ENCODE assay signal across 12 mouse cellular contexts in genomic region chr8:107386171-107386570, GRCm38 (mm10). TPM values are rescaled to one million over a fixed set of nuclear protein-coding genes. Genes with fewer than 3 reads are reported as not detected.
DNase-seq lines count a peak whose midpoint lies in the region; ATAC-seq and TF ChIP-seq lines count a peak whose summit lies in the region.
"Had no signal": no experiment of that assay in that cellular context is flagged by ENCODE, and none has a peak within 500 bp of the region (broad histone marks: within the 10 kb centered on the region; RNA-seq: fewer than 3 reads in every experiment).

No protein-coding gene starts in this region.

- no peak for TF ChIP-seq EP300 in liver, postnatal 0 days (IDR thresholded peaks at IDR 0.05; ENCODE audit: low read depth)

- no peak overlapping the region for H3K4me3 ChIP-seq in liver, embryonic 11.5 days (ENCODE audit: low read depth, low read length)
- no peak overlapping the region for H3K4me3 ChIP-seq in liver, postnatal 0 days (ENCODE audit: low read depth, low read length)
- no peak overlapping the region for H3K4me3 ChIP-seq in heart, embryonic 12.5 days
- H3K4me3 ChIP-seq in liver, embryonic 16.5 days (ENCODE audit: low read depth, low read length) = no peak overlapping the region
- H3K4me3 ChIP-seq: erythroblast, embryonic 14.5 days; midbrain, embryonic 15.5 days had no signal

- H3K36me3 ChIP-seq in liver, embryonic 11.5 days (ENCODE audit: control insufficient read depth, insufficient read depth, low read length) = no peaks in the 10 kb centered on the region
- no peaks in the 10 kb centered on the region for H3K36me3 ChIP-seq in liver, postnatal 0 days (replicated peaks; ENCODE audit: insufficient read depth, low read length)
- no peaks in the 10 kb centered on the region for H3K36me3 ChIP-seq in heart, embryonic 12.5 days
- no peaks in the 10 kb centered on the region for H3K36me3 ChIP-seq in liver, embryonic 16.5 days (ENCODE audit: control insufficient read depth, insufficient read depth)
- H3K36me3 ChIP-seq: midbrain, embryonic 15.5 days had no signal

- H3K9me3 ChIP-seq in liver, embryonic 11.5 days (ENCODE audit: control insufficient read depth, low read length) = no peaks in the 10 kb centered on the region
- H3K9me3 ChIP-seq in liver, postnatal 0 days (ENCODE audit: low read length) = no peaks in the 10 kb centered on the region
- H3K9me3 ChIP-seq in heart, embryonic 12.5 days (replicated peaks) = no peaks in the 10 kb centered on the region; the same call in 1 of the 2 replicates
- no peaks in the 10 kb centered on the region for H3K9me3 ChIP-seq in liver, embryonic 16.5 days (replicated peaks; ENCODE audit: control insufficient read depth, low read length)
- H3K9me3 ChIP-seq: midbrain, embryonic 15.5 days had no signal

- ATAC-seq in liver, embryonic 11.5 days (replicated peaks; ENCODE audit: low FRiP score) = peak; percentile 59; the same call in 1 of the 2 replicates
- no peak; the same call in 1 of the 2 replicates for ATAC-seq in liver, postnatal 0 days
- ATAC-seq in heart, embryonic 12.5 days (ENCODE audit: insufficient number of reproducible peaks, low FRiP score) = peak; percentile 71
- ATAC-seq in liver, embryonic 16.5 days (ENCODE audit: low read depth) = peak; percentile 35; the same call in 1 of the 2 replicates
- ATAC-seq: midbrain, embryonic 15.5 days had no signal

- DNase-seq in adrenal gland, adult 2 months = peak; percentile 52
- no peak for DNase-seq in adrenal gland, adult 8-10 months
- DNase-seq in liver, embryonic 11.5 days (ENCODE audit: low spot score) = no peak
- no peak for DNase-seq in liver, postnatal 0 days
- no peak for DNase-seq in urinary bladder, postnatal 36 days (ENCODE audit: low spot score in 2 of 2)
- no peak for DNase-seq in thymus, postnatal 4 days
- DNase-seq: gastrocnemius, postnatal 10 days had no signal

- no peak overlapping the region for H3K4me2 ChIP-seq in liver, embryonic 11.5 days
- H3K4me2 ChIP-seq in liver, postnatal 0 days (ENCODE audit: low read depth, low read length) = no peak overlapping the region
- no peak overlapping the region for H3K4me2 ChIP-seq in heart, embryonic 12.5 days
- no peak overlapping the region for H3K4me2 ChIP-seq in liver, embryonic 16.5 days (ENCODE audit: low read depth, low read length)
- H3K4me2 ChIP-seq: midbrain, embryonic 15.5 days had no signal

- TF ChIP-seq CTCF in liver, postnatal 0 days (IDR thresholded peaks at IDR 0.05; ENCODE audit: low read depth) = no peak

- H3K4me1 ChIP-seq in liver, embryonic 11.5 days (replicated peaks; ENCODE audit: control insufficient read depth, insufficient read depth, low read length) = no peaks in the 10 kb centered on the region
- no peaks in the 10 kb centered on the region for H3K4me1 ChIP-seq in liver, postnatal 0 days (ENCODE audit: insufficient read depth)
- H3K4me1 ChIP-seq in heart, embryonic 12.5 days (replicated peaks) = peaks cover 10% of the 10 kb centered on the region
- no peaks in the 10 kb centered on the region for H3K4me1 ChIP-seq in liver, embryonic 16.5 days (ENCODE audit: control insufficient read depth, low read depth, low read length)
- H3K4me1 ChIP-seq: midbrain, embryonic 15.5 days had no signal

- WGBS in liver, embryonic 11.5 days = 35% methylated on average over 5 of the region's 5 CpGs
- 31% methylated on average over 5 of the region's 5 CpGs for WGBS in liver, postnatal 0 days (ENCODE audit: insufficient replicate concordance)
- WGBS in heart, embryonic 12.5 days = 19% methylated on average over 5 of the region's 5 CpGs
- 14% methylated on average over 5 of the region's 5 CpGs for WGBS in liver, embryonic 16.5 days (ENCODE audit: insufficient replicate concordance)

- no peak overlapping the region for H3K27ac ChIP-seq in liver, embryonic 11.5 days (ENCODE audit: low read depth, low read length)
- H3K27ac ChIP-seq in liver, postnatal 0 days (ENCODE audit: low read depth) = no peak overlapping the region
- H3K27ac ChIP-seq in heart, embryonic 12.5 days (ENCODE audit: poor library complexity, severe bottlenecking) = no peak overlapping the region
- no peak overlapping the region for H3K27ac ChIP-seq in liver, embryonic 16.5 days (ENCODE audit: low read length)
- H3K27ac ChIP-seq: kidney, postnatal 0 days; midbrain, embryonic 15.5 days had no signal

- H3K27me3 ChIP-seq in liver, embryonic 11.5 days (replicated peaks; ENCODE audit: control insufficient read depth, insufficient read depth, low read length) = no peaks in the 10 kb centered on the region
- no peaks in the 10 kb centered on the region for H3K27me3 ChIP-seq in liver, postnatal 0 days (ENCODE audit: insufficient read depth, low read length)
- 0 out of 2 replicates have a peak, but pooled peaks cover 3% of the 10 kb centered on the region for H3K27me3 ChIP-seq in heart, embryonic 12.5 days (replicated peaks)
- H3K27me3 ChIP-seq in liver, embryonic 16.5 days (ENCODE audit: control insufficient read depth, insufficient read depth, low read depth, low read length) = no peaks in the 10 kb centered on the region
- H3K27me3 ChIP-seq: midbrain, embryonic 15.5 days had no signal

- no peak overlapping the region for H3K9ac ChIP-seq in liver, embryonic 11.5 days (ENCODE audit: low read depth, low read length)
- H3K9ac ChIP-seq in liver, postnatal 0 days (replicated peaks) = no peak overlapping the region
- H3K9ac ChIP-seq in heart, embryonic 12.5 days = no peak overlapping the region
- no peak overlapping the region for H3K9ac ChIP-seq in liver, embryonic 16.5 days (ENCODE audit: low read depth, low read length)
- H3K9ac ChIP-seq: midbrain, embryonic 15.5 days had no signal

RNA-seq across cellular contexts. Expression of gene Nqo1, which starts 16.8 kb away (rescaled TPM):
- total RNA-seq in adrenal gland, adult 2 months (2021) = 1 to 10 TPM; 5.4 to 5.6 TPM
- 1.5 and 1.6 TPM in 2 replicates for polyA plus RNA-seq in adrenal gland, adult 2 months (2012; rRNA removed)
- total RNA-seq in adrenal gland, adult 8-10 months (2022) = 1 to 10 TPM; 5.8 to 8.1 (median 6.9) TPM
- polyA plus RNA-seq in liver, embryonic 11.5 days (2014; fragmentation: Nextera tagmentation; extraction: Ambion mirVana) = 12.5 and 15.9 TPM in 2 replicates
- polyA plus RNA-seq in liver, postnatal 0 days (2015; fragmentation: Nextera tagmentation; extraction: Ambion mirVana) = 8.3 and 8.4 TPM in 2 replicates
- polyA plus RNA-seq in heart, embryonic 12.5 days (2016; fragmentation: Nextera tagmentation; extraction: Ambion mirVana) = 4.8 and 5.6 TPM in 2 replicates
- polyA plus RNA-seq in liver, embryonic 16.5 days (2015; fragmentation: Nextera tagmentation; extraction: Ambion mirVana) = 12.7 and 13.8 TPM in 2 replicates

RNA-seq across cellular contexts. Expression of gene Nob1, which starts 38.7 kb away (rescaled TPM):
- total RNA-seq in adrenal gland, adult 2 months (2021) = 10 to 100 TPM; 26.0 to 38.4 TPM
- polyA plus RNA-seq in adrenal gland, adult 2 months (2012; rRNA removed) = 19.7 and 20.3 TPM in 2 replicates
- 10 to 100 TPM; 29.4 to 33.5 (median 32.5) TPM for total RNA-seq in adrenal gland, adult 8-10 months (2022)
- polyA plus RNA-seq in liver, embryonic 11.5 days (2014; fragmentation: Nextera tagmentation; extraction: Ambion mirVana) = 92.9 and 93.3 TPM in 2 replicates
- polyA plus RNA-seq in liver, postnatal 0 days (2015; fragmentation: Nextera tagmentation; extraction: Ambion mirVana) = 17.0 and 18.4 TPM in 2 replicates
- 47.0 and 50.5 TPM in 2 replicates for polyA plus RNA-seq in heart, embryonic 12.5 days (2016; fragmentation: Nextera tagmentation; extraction: Ambion mirVana)
- 23.4 and 25.4 TPM in 2 replicates for polyA plus RNA-seq in liver, embryonic 16.5 days (2015; fragmentation: Nextera tagmentation; extraction: Ambion mirVana)

RNA-seq across cellular contexts. Expression of gene Wwp2, which starts 50.0 kb away (rescaled TPM):
- 10 to 100 TPM; 30.8 to 34.5 TPM for total RNA-seq in adrenal gland, adult 2 months (2021)
- polyA plus RNA-seq in adrenal gland, adult 2 months (2012; rRNA removed) = 20.3 and 22.2 TPM in 2 replicates
- 10 to 100 TPM; 37.7 to 62.9 (median 50.9) TPM for total RNA-seq in adrenal gland, adult 8-10 months (2022)
- 37.6 and 40.2 TPM in 2 replicates for polyA plus RNA-seq in liver, embryonic 11.5 days (2014; fragmentation: Nextera tagmentation; extraction: Ambion mirVana)
- polyA plus RNA-seq in liver, postnatal 0 days (2015; fragmentation: Nextera tagmentation; extraction: Ambion mirVana) = 26.2 and 29.1 TPM in 2 replicates
- 37.6 and 40.7 TPM in 2 replicates for polyA plus RNA-seq in heart, embryonic 12.5 days (2016; fragmentation: Nextera tagmentation; extraction: Ambion mirVana)
- polyA plus RNA-seq in liver, embryonic 16.5 days (2015; fragmentation: Nextera tagmentation; extraction: Ambion mirVana) = 32.5 and 32.7 TPM in 2 replicates
